Mouse (Mus musculus) liver, embryonic 13.5 days (tissue): ENCODE measurements around the gene Katna1. TPM values are rescaled to one million over a fixed set of nuclear protein-coding genes. Genes with fewer than 3 reads are reported as not detected.
A peak's percentile ranks its signal among the peaks of the same experiment; 100 is the strongest.

Experiments used
- ATAC-seq: fragments of 200-750 bp; cut with Nextera tagmentation; 2 replicates; pipeline ENCODE4 v1.8.0; 2017; ENCODE audit warnings: low read depth, mild to moderate bottlenecking, moderate number of reproducible peaks, moderate library complexity
- DNase-seq: peaks from one replicate; pipeline ENCODE4 v3.0.0; 2022
- H3K27ac ChIP-seq: fragments of 300-500 bp; sonication (generic); 2 replicates; pipeline ENCODE4 v1.5.1; 2015; ENCODE audit warnings: moderate library complexity, mild to moderate bottlenecking, inconsistent platforms
- H3K27me3 ChIP-seq: fragments of 300-500 bp; sonication (generic); 2 replicates; pipeline ENCODE4 v1.6.1; 2015; ENCODE audit warnings: mild to moderate bottlenecking, inconsistent platforms
- H3K36me3 ChIP-seq: fragments of 300-500 bp; sonication (generic); 2 replicates; pipeline ENCODE4 v1.6.1; 2015; ENCODE audit warnings: mild to moderate bottlenecking, inconsistent platforms
- H3K4me1 ChIP-seq: fragments of 300-500 bp; sonication (generic); replicated peaks from 2 replicates; pipeline ENCODE4 v1.6.1; 2015; ENCODE audit warnings: inconsistent platforms
- H3K4me2 ChIP-seq: fragments of 300-500 bp; sonication (generic); 2 replicates; pipeline ENCODE4 v1.6.1; 2015; ENCODE audit warnings: inconsistent platforms, mild to moderate bottlenecking, moderate library complexity
- H3K4me3 ChIP-seq: fragments of 300-500 bp; sonication (generic); replicated peaks from 2 replicates; pipeline ENCODE4 v1.5.1; 2015; ENCODE audit warnings: mild to moderate bottlenecking, inconsistent platforms
- H3K9ac ChIP-seq: fragments of 300-500 bp; sonication (generic); 2 replicates; pipeline ENCODE4 v1.6.1; 2015; ENCODE audit warnings: mild to moderate bottlenecking, inconsistent platforms
- H3K9me3 ChIP-seq: fragments of 300-500 bp; sonication (generic); replicated peaks from 2 replicates; pipeline ENCODE4 v1.6.1; 2016; ENCODE audit warnings: inconsistent platforms
- WGBS: fragments of 180-500 bp; shearing (Covaris S2); methylation state at CpG from one replicate; pipeline ENCODE4 v1.1.7; 2015; ENCODE audit not compliant: insufficient replicate concordance; 5-methylcytosine and 5-hydroxymethylcytosine counted together
- polyA plus RNA-seq: library from polyadenylated mRNA; unstranded; fragments of >200 nt; fragmentation: Nextera tagmentation; extraction: Ambion mirVana; gene quantifications from 2 replicates; pipeline ENCODE4 v1.2.1, GENCODE M21; 2015

Katna1 gene
- polyA plus RNA-seq, 1 experiment from 2014 or later: 33.9 TPM

DNA sequence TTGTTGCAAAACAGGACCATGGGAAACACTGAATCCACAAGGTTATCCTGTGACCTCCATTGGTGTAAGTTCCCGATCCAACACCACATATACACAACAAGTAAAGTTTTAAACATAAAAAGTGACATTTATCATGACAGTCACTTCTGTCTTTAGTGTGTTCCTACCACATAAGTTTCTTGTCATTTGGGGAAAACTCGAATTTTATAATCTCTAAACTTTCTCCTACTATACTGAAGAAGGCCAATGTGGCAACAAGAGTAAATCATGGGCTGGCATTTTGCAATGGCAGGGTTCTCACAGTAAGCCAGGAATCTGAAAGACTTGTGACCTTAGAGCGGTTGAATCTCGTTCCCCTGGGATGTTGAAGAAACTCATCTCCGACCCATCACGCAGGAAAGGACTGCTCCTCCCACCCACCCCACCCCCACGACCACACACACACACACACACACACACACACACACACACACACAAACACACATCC, 54.0 kb downstream of the Katna1 start:
- Histone ChIP-seq H3K36me3 (peaks cover 21% of the 10 kb centered on the region), H3K9ac (peak overlapping the region; percentile 92), H3K4me2 (peak overlapping the region; percentile 84), H3K4me3 (peak overlapping the region; percentile 96), H3K4me1 (peaks cover 23% of the 10 kb centered on the region), H3K9me3 (no peaks in the 10 kb centered on the region), H3K27ac (no peak overlapping the region), H3K27me3 (no peaks in the 10 kb centered on the region)
- ATAC-seq (no peak), DNase-seq (no peak)
- WGBS: 16% methylated on average over 7 of the region's 7 CpGs

DNA sequence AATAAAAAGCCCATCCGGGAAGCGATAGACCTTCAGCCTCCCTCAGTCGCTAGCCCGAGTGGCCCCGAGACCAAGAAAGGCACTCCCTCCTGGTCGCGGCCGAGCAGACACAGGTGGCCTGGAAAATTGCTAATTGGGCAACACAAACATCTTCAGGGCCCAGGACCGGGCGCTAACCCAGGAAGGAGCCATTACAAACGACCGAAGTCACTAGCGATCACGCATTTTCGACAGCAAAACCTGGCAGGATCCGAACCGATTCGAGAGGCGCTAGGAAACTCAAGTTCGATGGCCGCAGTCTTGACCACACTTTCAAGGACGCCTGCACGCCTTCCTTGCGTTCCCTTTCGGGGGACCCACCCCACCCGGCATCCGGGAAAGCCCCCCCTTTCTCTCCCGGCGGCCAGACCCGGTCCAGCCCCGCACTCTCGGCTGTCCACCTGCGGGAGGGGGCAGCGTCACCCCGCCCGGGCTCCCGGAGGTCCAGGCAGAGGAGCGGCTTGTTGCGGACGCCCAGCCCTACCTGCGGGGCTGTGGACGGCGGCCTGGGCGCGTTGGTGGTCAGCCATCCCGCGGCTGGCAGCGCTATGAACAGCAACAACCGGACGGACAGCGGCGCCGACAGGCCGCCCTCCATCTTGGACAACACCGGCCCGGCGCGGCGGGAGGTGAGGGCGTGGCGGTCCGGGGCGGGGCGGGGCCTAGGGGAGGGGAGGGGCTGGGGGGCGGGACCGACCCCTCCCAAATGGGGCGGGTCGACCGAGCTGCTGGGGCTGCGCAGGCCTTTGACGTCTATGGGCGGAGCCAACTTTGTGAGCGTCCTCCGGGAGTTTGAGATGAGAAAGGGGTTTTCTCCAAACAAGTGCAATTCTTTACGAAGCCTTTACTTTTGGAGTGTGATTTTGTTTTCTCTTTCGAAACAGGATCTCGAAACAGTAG, 54.7 kb downstream of the Katna1 start:
- Histone ChIP-seq H3K9me3 (no peaks in the 10 kb centered on the region), H3K27ac (peak overlapping the region; percentile 69), H3K4me1 (peaks cover 23% of the 10 kb centered on the region), H3K27me3 (no peaks in the 10 kb centered on the region), H3K9ac (peak overlapping the region; percentile 92), H3K4me2 (peak overlapping the region; percentile 84), H3K36me3 (peaks cover 15% of the 10 kb centered on the region), H3K4me3 (peak overlapping the region; percentile 96)
- WGBS: under 1% methylated on average over 61 of the region's 77 CpGs
- peak; percentile 92 for ATAC-seq
- peak; percentile 80 for DNase-seq

DNA sequence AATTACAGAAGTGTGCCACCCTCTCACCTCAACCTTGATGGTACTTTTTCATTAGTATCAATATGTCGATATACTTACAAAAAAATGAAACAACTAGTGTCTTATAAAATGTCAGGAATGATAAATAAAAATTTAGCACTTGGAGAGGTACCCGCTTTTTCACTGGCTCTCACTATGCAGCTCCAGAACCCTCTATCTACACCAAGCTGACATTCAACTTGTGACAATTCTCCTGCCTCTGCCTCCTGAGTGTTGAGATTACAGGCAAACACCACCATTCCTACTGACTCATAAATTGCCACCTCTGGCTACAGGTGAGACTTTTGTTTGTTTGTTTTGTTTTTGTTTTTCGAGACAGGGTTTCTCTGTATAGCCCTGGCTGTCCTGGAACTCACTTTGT, 55.4 kb downstream of the Katna1 start:
- Histone ChIP-seq H3K4me2 (peak overlapping the region; percentile 69), H3K27ac (peak overlapping the region; percentile 43; the same call in 1 of the 2 replicates), H3K9me3 (no peaks in the 10 kb centered on the region), H3K36me3 (peaks cover 10% of the 10 kb centered on the region), H3K27me3 (no peaks in the 10 kb centered on the region), H3K4me1 (peaks cover 23% of the 10 kb centered on the region), H3K9ac (peak overlapping the region; percentile 60), H3K4me3 (peak overlapping the region; percentile 96)
- DNase-seq (no peak), ATAC-seq (peak; percentile 27)
- 46% methylated on average over 3 of the region's 3 CpGs for WGBS

DNA sequence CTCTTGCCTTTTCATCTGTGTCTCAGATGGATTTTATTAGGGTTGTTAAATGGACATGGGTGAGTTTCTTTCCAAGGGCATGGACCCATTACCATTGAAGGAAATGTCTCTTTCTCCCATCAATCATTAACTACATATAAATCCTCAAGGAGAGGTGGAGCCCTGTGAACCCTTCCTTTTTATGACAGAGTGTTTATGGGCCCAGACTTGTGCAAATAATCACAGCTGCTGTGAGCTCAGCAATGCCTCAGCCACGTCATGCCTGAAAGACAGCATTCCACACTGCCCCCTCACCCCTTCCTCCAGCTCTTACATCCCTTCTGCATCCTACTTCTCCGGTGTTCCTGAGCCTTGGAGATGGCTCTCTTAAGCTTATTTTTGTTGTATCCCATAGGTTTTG, 61.5 kb downstream of the Katna1 start:
- H3K4me2 ChIP-seq: no peak overlapping the region
- no peak overlapping the region for H3K27ac ChIP-seq
- H3K4me3 ChIP-seq: no peak overlapping the region
- DNase-seq: no peak
- 59% methylated on average over 2 of the region's 2 CpGs for WGBS
- H3K36me3 ChIP-seq: peaks cover 14% of the 10 kb centered on the region
- peaks cover 11% of the 10 kb centered on the region for H3K4me1 ChIP-seq
- H3K9me3 ChIP-seq: no peaks in the 10 kb centered on the region
- no peaks in the 10 kb centered on the region for H3K27me3 ChIP-seq
- ATAC-seq: no peak
- H3K9ac ChIP-seq: no peak overlapping the region

DNA sequence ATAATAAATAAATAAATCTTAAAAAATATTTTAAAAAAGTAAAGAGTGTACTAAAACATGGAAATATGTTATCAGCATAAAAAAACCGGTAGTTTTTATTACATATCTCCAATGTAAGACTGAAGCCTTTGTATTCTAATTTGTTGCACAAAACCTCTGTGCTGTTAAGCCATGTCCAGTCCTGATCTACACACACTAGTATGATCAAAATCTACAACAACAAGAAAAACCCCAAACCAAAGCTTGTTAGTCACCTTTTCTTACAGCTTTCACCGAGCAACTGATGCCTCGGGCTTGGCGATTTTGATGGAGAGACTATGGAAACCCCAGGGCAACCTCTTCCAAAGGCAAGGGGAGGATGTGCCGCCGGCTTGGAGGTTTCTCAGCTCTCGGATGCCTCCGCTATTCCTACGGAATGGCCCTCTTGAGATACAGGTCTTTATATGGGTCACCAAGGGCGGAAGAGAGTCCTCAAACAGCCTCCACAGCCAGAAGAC, 66.5 kb downstream of the Katna1 start:
- Histone ChIP-seq H3K9ac (peak overlapping the region; percentile 90), H3K4me1 (peaks cover 29% of the 10 kb centered on the region), H3K4me3 (peak overlapping the region; percentile 93), H3K36me3 (peaks cover 35% of the 10 kb centered on the region), H3K27me3 (no peaks in the 10 kb centered on the region), H3K27ac (peak overlapping the region; percentile 81), H3K4me2 (peak overlapping the region; percentile 77), H3K9me3 (no peaks in the 10 kb centered on the region)
- under 1% methylated on average over 10 of the region's 10 CpGs for WGBS
- ATAC-seq (peak; percentile 53), DNase-seq (no peak)

DNA sequence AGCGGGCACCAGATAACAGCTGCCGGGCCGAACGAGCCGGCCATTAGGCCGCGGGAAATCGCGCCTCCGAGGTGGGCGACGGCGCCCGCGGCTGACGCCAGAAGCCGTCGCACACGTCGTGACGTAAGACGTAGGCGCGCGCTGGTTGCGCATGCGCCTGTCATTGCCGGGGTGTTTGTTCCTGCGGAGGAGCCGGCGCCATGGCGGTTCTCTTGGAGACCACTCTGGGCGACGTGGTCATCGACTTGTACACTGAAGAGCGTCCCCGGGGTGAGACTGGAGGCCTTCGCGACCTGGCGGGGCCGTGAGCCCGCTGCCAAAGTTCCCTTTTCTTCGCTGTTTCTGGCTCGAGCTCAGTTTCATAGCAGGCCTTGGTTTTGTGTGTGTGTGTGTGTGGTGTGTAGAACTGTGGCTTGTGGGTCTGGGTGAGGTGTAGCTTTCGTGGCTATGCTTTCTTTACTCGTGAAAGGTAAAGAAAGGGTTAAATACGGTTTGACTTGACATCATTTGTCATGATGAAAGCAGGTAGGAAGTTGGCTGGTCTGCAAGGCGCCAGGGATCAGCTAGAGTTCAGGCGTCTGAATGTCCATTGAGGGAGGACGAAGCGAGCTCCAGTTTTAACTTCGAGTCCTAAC, 67.1 kb downstream of the Katna1 start, which contains the start of the genes Ginm1 and Ppil4:
Gene Ginm1, minus strand, starts transcription at position 74 of the 635 bp plus-strand sequence.
Gene Ppil4, plus strand, starts transcription at position 141 of the 635 bp plus-strand sequence.
- Histone ChIP-seq H3K36me3 (peaks cover 41% of the 10 kb centered on the region), H3K9me3 (no peaks in the 10 kb centered on the region), H3K4me3 (peak within 1 kb of the TSS; percentile 93), H3K9ac (peak within 1 kb of the TSS; percentile 90), H3K27me3 (no peaks in the 10 kb centered on the region), H3K27ac (peak within 1 kb of the TSS; percentile 81), H3K4me1 (peaks cover 29% of the 10 kb centered on the region), H3K4me2 (peak within 1 kb of the TSS; percentile 77)
- WGBS: under 1% methylated on average over 52 of the region's 52 CpGs
- DNase-seq (peak; percentile 85), ATAC-seq (peak; percentile 91)

DNA sequence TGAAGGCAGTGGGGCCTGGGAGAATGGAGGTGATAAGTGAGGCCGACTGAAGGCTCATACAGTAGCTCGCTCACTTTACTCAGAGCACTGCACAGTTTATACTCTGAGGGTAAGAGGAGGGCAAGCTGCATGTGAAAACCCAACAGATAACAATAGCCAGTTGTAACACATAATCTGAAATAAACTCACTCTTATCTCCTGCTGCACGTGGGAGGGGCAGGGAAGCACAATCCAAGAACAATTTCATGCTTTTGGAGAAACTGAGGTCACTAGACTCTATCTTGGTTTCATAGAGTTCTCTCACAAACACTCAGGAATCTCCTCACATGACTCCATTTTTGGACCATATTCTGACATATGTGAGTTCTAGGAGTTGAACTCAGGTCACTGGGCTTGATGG, 75.5 kb downstream of the Katna1 start:
- no peaks in the 10 kb centered on the region for H3K27me3 ChIP-seq
- no peak for DNase-seq
- no peak overlapping the region for H3K27ac ChIP-seq
- H3K9ac ChIP-seq: no peak overlapping the region
- WGBS: 41% methylated on average over 3 of the region's 3 CpGs
- ATAC-seq: peak; percentile 57
- H3K4me2 ChIP-seq: no peak overlapping the region
- H3K36me3 ChIP-seq: peaks cover 92% of the 10 kb centered on the region
- no peaks in the 10 kb centered on the region for H3K9me3 ChIP-seq
- H3K4me1 ChIP-seq: peaks cover 6% of the 10 kb centered on the region; the same call in 1 of the 2 replicates
- H3K4me3 ChIP-seq: no peak overlapping the region

DNA sequence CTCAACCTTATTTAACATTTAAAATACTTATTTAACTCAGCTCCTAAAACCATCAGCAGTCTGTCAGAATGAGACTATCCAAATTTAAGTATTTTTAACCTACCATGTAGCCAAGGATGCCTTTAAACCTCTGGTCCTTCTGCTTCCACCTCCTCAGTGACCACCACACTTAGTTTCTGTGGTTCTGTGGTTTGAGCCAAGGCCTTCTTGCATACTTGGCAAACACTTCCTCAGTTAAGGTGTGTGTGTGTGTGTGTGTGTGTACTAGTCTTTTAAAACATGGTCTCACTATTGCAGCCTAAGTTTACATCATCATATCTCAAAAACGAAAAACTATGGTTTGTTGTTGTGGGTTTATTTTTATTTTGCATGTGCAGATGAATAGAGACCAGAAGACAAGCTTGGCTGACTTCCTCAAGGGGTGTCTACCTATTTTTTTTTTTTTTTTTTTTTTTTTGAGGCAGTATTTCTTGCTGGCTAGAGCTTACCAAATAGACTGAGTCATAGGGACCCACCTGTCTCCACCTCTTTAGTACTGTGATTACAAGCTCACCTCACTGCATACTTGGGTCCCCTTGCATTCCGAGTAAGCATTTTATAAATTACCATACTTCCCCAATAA, 76.8 kb downstream of the Katna1 start:
- ATAC-seq: no peak
- WGBS: 76% methylated on average over 2 of the region's 2 CpGs

DNA sequence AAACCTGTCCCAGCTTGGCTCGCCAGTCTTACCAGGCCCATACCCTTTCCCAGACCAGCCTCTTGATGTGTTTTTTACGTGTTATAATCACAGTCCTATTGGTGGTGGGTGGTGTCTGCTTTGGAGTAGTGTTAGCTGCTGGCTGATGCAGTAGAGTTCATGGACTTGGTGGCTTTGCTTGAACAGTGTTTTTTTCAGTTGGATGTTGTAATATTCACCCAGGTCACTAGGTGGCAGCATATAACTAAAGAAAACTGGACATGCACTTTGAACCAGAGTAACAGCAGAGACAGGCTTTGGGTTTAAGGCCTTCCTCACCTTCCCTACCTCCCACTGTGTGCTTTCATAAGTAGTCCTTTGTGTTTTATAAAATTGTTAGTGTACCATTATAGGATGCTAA, 84.1 kb downstream of the Katna1 start:
- H3K36me3 ChIP-seq: peaks cover 80% of the 10 kb centered on the region
- no peak overlapping the region for H3K4me2 ChIP-seq
- H3K9me3 ChIP-seq: no peaks in the 10 kb centered on the region
- H3K27ac ChIP-seq: no peak overlapping the region
- peak; percentile 19 for DNase-seq
- ATAC-seq: peak; percentile 39; the same call in 1 of the 2 replicates
- no peak overlapping the region for H3K9ac ChIP-seq
- 42% methylated on average over 2 of the region's 2 CpGs for WGBS
- no peak overlapping the region for H3K4me3 ChIP-seq
- no peaks in the 10 kb centered on the region for H3K27me3 ChIP-seq
- no peaks in the 10 kb centered on the region for H3K4me1 ChIP-seq

More for the DNA sequence above, 76.8 kb downstream of the Katna1 start:
- H3K36me3 ChIP-seq: peaks cover 87% of the 10 kb centered on the region
- H3K9ac ChIP-seq: no peak overlapping the region
- DNase-seq: no peak
- peaks cover 6% of the 10 kb centered on the region; the same call in 1 of the 2 replicates for H3K4me1 ChIP-seq
- H3K27ac ChIP-seq: no peak overlapping the region
- no peak overlapping the region for H3K4me3 ChIP-seq
- no peak overlapping the region for H3K4me2 ChIP-seq
- H3K27me3 ChIP-seq: no peaks in the 10 kb centered on the region
- H3K9me3 ChIP-seq: no peaks in the 10 kb centered on the region
